Mouse (Mus musculus) MN1 (cell line): ENCODE data around the gene Kif26a.

Experiments
- DNase-seq: peaks from one replicate; pipeline ENCODE4 v3.0.0-alpha.2; 2016; ENCODE audit warnings: low spot score

The Kif26a gene

GRCm38 (mm10) chr12:112164840-112165219, 18.8 kb downstream of the Kif26a start:
- DNase-seq, result no peak

DNA sequence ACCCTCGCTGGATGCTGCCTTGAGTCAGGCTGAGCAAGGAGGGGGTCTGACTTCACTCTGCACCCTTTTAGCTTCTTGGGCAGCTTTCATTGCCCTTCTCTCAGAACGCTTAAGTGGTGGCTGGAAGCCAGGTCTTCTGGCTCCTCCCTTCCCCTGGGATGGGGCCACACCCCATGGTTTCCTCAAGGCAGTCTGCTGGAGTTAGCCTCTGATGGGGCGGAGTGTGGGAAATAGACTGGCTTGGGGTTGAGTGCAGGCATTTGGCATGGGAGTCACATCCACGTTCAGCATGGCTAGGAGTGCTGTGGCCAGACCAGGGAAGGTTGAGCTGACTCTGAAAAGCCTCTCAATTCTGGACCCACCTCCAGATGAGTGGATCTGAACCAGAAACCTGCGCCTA, 23.2 kb downstream of the Kif26a start:
- peak; percentile 89 for DNase-seq

DNA sequence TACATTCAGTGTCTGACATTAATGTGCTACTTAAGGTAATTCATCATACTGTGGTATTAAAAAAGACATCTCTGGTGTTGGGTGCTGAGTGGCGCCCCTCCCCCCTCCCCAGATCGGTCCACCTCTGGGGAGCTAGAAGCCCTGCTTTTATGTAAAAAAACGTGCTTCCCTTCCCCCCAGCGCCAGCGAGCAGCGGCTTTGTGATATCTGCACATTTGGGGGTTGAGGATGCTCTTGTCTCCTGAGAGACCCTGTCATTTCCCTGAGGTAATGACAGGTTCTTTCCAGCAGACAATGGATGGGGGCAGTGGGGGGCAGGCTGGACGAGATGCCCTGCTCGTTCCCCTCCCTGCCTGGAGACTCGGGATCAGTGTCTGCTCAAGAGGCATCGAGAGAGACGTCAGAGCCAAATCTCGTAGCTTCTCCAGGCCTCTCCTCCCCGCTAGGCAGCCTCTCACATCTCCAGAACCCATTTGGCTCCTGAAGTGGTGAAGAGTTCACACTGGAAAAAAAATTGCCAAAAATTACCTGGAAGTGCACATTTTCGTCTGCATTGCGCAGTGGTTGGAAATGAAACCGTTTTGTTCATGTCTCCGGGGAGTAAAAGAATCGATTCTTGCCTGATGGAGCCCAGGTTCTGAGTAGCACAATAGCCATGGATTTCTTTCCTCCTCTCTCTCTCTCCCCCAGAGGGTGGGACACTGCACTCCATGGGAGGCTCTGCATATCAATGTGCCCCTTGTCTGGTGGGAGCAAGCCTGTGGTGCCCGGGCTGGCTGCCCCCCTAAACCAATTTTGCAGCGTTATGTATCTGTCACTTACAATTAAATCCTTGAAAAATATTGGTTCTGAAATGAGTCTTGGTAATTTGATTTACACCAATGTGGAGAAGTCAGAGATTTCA, 24.9 kb downstream of the Kif26a start:
- no peak for DNase-seq

DNA sequence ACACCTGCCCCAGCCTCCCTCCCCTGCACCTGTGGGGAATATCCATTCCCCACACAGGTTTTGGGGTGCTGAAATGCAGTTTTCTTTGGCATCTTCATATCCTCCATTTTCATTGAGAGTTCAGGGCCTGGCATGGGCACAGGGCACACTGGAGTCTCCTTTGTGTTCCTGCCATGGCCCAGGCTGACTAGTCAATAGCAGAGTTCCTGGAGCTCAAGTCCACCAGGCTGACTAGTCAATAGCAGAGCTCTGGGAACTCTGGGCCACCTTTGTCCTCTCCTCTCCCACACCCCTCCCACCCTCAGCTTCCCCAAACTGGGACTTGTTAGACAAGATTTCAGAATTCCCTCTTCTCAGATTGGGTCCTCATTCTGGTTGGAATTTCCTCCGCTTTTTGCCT, 25.6 kb downstream of the Kif26a start:
- DNase-seq, result no peak

GRCm38 (mm10) chr12:112172214-112172613, 26.2 kb downstream of the Kif26a start:
- DNase-seq, result no peak

DNA sequence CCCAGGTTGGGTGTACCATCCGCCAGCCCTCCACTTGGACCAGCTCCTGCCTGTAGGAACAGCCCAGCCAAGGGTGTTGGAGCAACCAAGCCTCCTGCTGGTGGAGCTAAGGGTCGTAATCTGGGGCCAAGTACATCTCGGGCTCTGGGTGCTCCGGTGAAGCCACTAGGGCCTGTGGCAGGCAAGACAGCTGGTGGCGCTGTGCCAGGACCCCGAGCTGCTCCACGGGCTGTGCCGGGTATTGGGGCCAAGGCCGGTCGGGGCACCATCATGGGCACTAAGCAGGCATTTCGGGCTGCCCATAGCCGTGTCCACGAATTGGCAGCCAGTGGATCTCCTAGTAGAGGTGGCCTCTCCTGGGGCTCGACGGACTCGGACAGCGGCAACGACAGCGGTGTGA, 31.7 kb downstream of the Kif26a start:
- DNase-seq, result no peak

DNA sequence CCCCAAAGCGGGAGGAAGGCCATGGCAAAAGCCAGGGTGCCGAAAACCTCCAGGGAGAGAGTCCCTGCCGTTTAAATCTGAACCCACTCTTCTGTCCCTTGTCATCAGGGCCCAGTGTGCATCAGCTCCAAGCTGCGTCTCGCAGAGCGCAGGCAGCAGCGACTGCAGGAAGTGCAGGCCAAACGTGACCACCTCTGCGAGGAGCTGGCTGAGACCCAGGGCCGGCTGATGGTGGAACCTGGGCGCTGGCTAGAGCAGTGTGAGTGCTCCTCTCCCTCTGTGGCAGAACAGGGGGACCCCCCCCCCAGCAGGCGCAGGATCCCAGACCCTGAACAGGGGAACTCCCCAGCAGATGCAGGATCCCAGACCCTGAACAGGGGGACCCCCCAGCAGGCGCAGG, 33.7 kb downstream of the Kif26a start:
- DNase-seq, result no peak

- no peak for DNase-seq
These were observed 36.1 kb downstream of the Kif26a start for GRCm38 (mm10) chr12:112181921-112182608.

DNA sequence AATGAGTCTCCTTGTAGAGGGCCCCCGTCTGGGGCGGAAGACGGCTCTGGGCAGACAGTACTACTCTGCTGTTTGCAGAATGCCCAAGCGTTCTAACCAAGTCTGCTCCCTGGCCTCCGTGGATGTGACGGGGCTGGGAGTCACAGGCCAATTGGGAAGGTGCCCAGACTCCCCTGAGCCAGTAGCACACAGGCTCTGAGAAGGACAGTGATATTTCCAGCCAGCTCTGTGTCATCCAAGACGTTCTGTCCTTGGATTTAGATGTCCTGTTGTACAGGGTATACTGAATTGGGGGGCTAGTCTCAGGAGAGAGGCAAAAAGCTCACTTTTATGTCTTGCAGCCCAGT, 36.6 kb downstream of the Kif26a start:
- no peak for DNase-seq

- DNase-seq, result peak; percentile 74
These were observed 37.7 kb downstream of the Kif26a start for GRCm38 (mm10) chr12:112183675-112184074.

- no peak for DNase-seq
These were observed 38.4 kb downstream of the Kif26a start for GRCm38 (mm10) chr12:112184390-112184789.

- DNase-seq, result no peak
These were observed 40.9 kb downstream of the Kif26a start for GRCm38 (mm10) chr12:112186899-112187298.

GRCm38 (mm10) chr12:112191753-112192152, 45.7 kb downstream of the Kif26a start:
- DNase-seq, result no peak

DNA sequence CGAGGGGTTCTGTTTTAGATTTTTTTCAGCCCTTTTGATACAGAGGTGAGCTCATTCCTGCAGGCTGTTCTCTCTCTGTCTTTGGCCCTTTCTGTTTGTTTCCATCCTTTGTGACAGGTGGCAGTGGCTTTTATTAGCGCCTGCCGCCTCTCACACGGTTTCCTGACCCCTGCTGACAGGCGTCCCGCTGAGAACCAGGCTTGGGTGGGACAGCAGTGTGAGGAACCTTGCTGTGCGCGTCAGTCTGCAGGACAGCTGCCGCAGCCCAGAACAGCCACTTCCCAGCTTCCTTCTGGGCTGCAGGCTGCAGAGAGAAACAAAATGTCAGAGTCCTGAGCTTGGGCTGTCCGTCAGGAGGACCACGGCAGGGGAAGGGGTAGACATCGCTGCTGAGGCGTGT, 49.0 kb downstream of the Kif26a start:
- no peak for DNase-seq

GRCm38 (mm10) chr12:112196562-112196961, 50.6 kb downstream of the Kif26a start:
- DNase-seq, result peak; percentile 40

DNA sequence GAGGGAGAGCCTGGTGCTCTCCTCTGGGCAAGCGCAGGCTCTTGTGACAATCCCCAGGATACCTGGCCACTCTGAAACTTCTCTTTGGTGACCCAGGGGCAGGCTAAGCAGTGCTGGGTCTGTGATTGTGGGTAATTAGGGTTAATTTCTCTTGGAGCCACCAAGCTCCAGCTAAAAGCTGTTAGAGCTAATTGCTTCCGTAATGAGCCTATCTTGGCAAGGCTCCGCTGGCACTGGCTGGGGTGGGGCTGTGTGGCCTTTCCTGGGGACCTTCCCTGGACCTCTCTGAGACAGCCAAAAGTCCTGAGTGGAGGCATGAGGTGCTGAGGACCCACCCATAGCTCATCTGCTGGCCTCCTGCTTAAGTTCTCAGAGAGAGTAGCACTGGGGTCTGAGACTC, 53.4 kb downstream of the Kif26a start:
- no peak for DNase-seq

DNA sequence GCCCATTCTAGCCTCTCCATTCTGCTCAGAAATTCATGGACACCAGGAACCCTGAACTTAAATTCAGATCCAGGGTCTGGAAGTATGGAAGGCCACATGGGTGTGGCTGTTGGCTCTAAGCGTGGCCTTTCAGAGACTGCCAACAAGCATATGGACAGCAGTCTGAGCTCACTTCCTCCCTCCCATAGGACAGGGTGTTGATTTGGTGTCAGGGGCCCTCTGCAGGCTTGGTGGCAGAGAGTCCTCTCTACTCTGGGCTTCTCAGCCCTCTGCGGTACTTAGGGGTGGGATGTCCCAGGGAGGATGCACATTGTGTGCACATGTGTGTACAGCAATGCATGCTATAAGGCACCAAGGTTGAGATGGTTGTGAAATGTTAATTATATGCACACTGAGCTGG, 54.0 kb downstream of the Kif26a start:
- DNase-seq, result no peak

GRCm38 (mm10) chr12:112207163-112207562, 61.2 kb downstream of the Kif26a start:
- DNase-seq, result peak; percentile 44

- DNase-seq, result peak; percentile 42
These were observed 61.7 kb downstream of the Kif26a start for GRCm38 (mm10) chr12:112207734-112208133.

DNA sequence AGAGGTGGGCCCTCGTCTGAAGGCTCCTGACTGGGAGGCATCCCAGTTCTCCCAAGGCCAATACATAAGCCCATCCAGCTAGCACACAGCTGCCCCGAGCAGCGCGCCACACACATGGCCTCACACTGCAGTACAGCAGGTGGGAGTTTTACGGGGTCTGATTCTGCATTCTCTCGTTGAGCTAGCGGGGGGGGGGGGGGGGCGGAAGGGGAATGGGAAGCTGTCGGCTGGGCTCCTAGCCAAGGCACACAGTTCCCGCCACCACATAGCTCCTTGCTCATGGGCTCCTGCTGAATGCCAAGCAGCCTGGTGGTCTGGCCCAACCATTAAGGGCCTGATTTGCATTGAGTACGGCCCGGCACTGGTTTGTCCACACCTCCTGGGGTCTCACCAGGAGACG, 64.6 kb downstream of the Kif26a start:
- DNase-seq, result no peak

- peak; percentile 22 for DNase-seq
These were observed 68.4 kb downstream of the Kif26a start for GRCm38 (mm10) chr12:112214441-112214857.

- no peak for DNase-seq
These were observed 69.5 kb downstream of the Kif26a start for GRCm38 (mm10) chr12:112215545-112215944.

DNA sequence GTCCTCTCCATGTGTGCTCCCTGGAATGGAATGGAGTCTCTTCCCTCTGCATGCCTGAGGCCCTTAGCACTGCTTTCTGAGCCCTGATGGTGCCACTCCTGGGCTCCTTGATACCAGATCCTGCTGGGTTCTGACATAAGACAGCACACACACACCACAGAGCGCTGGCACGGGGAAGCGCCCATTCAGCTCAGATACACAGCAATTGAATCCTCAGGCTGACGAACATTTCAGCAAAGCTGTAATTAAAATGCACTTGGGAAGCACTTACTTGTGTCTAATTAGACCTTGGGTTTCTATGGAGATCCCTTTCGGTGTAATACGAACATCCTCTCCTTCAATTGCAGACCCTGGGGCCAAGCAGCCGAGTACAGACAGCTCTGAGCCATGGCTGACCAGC, 71.0 kb downstream of the Kif26a start:
- DNase-seq, result no peak

GRCm38 (mm10) chr12:112217681-112218080, 71.7 kb downstream of the Kif26a start:
- no peak for DNase-seq
